Mouse (Mus musculus) hindbrain, embryonic 16.5 days (tissue): ENCODE results near the gene Ankrd27. TPM values are rescaled to one million over a fixed set of nuclear protein-coding genes. Genes with fewer than 3 reads are reported as not detected.
"Not testable (repeated sequence)": the region's sequence is repeated elsewhere in the genome, so short reads cannot be mapped to it uniquely, and the experiment has no call there.

ENCODE experiments used
- ATAC-seq: fragments of 200-750 bp; cut with Nextera tagmentation; 2 replicates; pipeline ENCODE4 v1.8.0; 2017; ENCODE audit warnings: moderate TSS enrichment, moderate library complexity
- H3K27ac ChIP-seq: fragments of 300-500 bp; sonication (generic); 2 replicates; pipeline ENCODE4 v1.5.1; 2014; ENCODE audit warnings: low read depth, mild to moderate bottlenecking, control low read depth, low read length, moderate library complexity
- H3K27me3 ChIP-seq: fragments of 300-500 bp; sonication (generic); replicated peaks from 2 replicates; pipeline ENCODE4 v1.6.1; 2014; ENCODE audit warnings: low read length; ENCODE audit not compliant: control insufficient read depth, insufficient read depth
- H3K36me3 ChIP-seq: fragments of 300-500 bp; sonication (generic); 2 replicates; pipeline ENCODE4 v1.6.1; 2014; ENCODE audit warnings: mild to moderate bottlenecking, low read length, moderate library complexity, mixed read lengths; ENCODE audit not compliant: control insufficient read depth, insufficient read depth
- H3K4me1 ChIP-seq: fragments of 300-500 bp; sonication (generic); 2 replicates; pipeline ENCODE4 v1.6.1; 2014; ENCODE audit warnings: low read depth, low read length; ENCODE audit not compliant: control insufficient read depth, insufficient read depth
- H3K4me2 ChIP-seq: fragments of 300-500 bp; sonication (generic); 2 replicates; pipeline ENCODE4 v1.6.1; 2014; ENCODE audit warnings: mild to moderate bottlenecking, low read length, control low read depth, moderate library complexity
- H3K4me3 ChIP-seq: fragments of 300-500 bp; sonication (generic); 2 replicates; pipeline ENCODE4 v1.5.1; 2014; ENCODE audit warnings: mild to moderate bottlenecking, low read length, control low read depth, moderate library complexity
- H3K9ac ChIP-seq: fragments of 300-500 bp; sonication (generic); 2 replicates; pipeline ENCODE4 v1.6.1; 2014; ENCODE audit warnings: low read depth, mild to moderate bottlenecking, control low read depth, low read length, moderate library complexity
- H3K9me3 ChIP-seq: fragments of 300-500 bp; sonication (generic); 2 replicates; pipeline ENCODE4 v1.6.1; 2014; ENCODE audit warnings: mild to moderate bottlenecking, low read length, moderate library complexity; ENCODE audit not compliant: control insufficient read depth
- WGBS: fragments of 180-500 bp; shearing (Covaris S2); extraction: QIAGEN DNeasy Blood & Tissue Kit; methylation state at CpG from one replicate; pipeline ENCODE4 v1.1.7; 2014; 5-methylcytosine and 5-hydroxymethylcytosine counted together
- polyA plus RNA-seq: library from polyadenylated mRNA; unstranded; fragments of >200 nt; fragmentation: Nextera tagmentation; extraction: Ambion mirVana; gene quantifications from 2 replicates; pipeline ENCODE4 v1.2.1, GENCODE M21; 2015

Gene Ankrd27
- polyA plus RNA-seq, 1 experiment from 2014 or later: 17.3 TPM

- Histone ChIP-seq H3K9me3 (no peaks in the 10 kb centered on the region), H3K27ac (no peak overlapping the region), H3K4me2 (no peak overlapping the region), H3K27me3 (no peaks in the 10 kb centered on the region), H3K4me1 (peaks cover 9% of the 10 kb centered on the region), H3K36me3 (no peaks in the 10 kb centered on the region), H3K9ac (no peak overlapping the region), H3K4me3 (no peak overlapping the region)
- WGBS: 88% methylated on average over 3 of the region's 3 CpGs
- ATAC-seq: no peak
These were observed 28.5 kb upstream of the Ankrd27 start for GRCm38 (mm10) chr7:35557577-35557976.

DNA sequence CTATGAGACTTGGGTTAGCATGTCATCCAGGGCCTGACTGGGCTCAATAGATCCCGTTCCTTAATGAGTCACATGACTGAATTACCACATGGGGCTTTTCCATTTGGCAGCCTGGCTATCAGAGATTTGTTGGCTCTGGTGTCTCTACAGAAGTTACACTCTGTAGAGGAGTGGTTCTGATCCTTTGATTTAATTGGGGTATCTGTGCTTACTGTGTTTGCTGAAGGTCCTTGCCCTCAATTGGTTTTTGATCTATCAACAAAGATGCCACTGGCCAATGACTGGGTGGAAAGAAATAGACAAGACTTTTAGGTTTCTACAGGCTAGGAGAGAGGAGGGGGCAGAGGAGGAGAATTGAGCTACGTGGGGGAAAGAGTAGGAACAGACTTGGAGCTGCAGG is 27.4 kb upstream of the Ankrd27 start:
- WGBS: 47% methylated on average over 2 of the region's 2 CpGs
- no peak overlapping the region for H3K9ac ChIP-seq

GRCm38 (mm10) chr7:35559838-35560237 is 26.2 kb upstream of the Ankrd27 start:
- WGBS: 93% methylated on average over 3 of the region's 3 CpGs
- H3K4me1 ChIP-seq: peaks cover 6% of the 10 kb centered on the region; the same call in 1 of the 2 replicates
- no peaks in the 10 kb centered on the region for H3K36me3 ChIP-seq
- no peaks in the 10 kb centered on the region for H3K27me3 ChIP-seq
- no peak overlapping the region for H3K4me3 ChIP-seq
- no peak overlapping the region for H3K27ac ChIP-seq
- no peak for ATAC-seq
- H3K4me2 ChIP-seq: no peak overlapping the region
- no peaks in the 10 kb centered on the region for H3K9me3 ChIP-seq
- H3K9ac ChIP-seq: no peak overlapping the region

More for the DNA sequence above, 27.4 kb upstream of the Ankrd27 start:
- H3K4me3 ChIP-seq: no peak overlapping the region
- H3K4me1 ChIP-seq: peaks cover 9% of the 10 kb centered on the region
- ATAC-seq: no peak
- no peak overlapping the region for H3K27ac ChIP-seq
- no peaks in the 10 kb centered on the region for H3K9me3 ChIP-seq
- H3K27me3 ChIP-seq: no peaks in the 10 kb centered on the region
- H3K4me2 ChIP-seq: no peak overlapping the region
- H3K36me3 ChIP-seq: no peaks in the 10 kb centered on the region

GRCm38 (mm10) chr7:35563071-35563470 is 23.0 kb upstream of the Ankrd27 start:
- no peaks in the 10 kb centered on the region for H3K9me3 ChIP-seq
- no peak overlapping the region for H3K4me3 ChIP-seq
- ATAC-seq: no peak
- no peaks in the 10 kb centered on the region for H3K27me3 ChIP-seq
- no peak overlapping the region for H3K9ac ChIP-seq
- H3K4me2 ChIP-seq: no peak overlapping the region
- no peaks in the 10 kb centered on the region for H3K4me1 ChIP-seq
- 74% methylated on average over 11 of the region's 11 CpGs for WGBS
- H3K27ac ChIP-seq: no peak overlapping the region
- no peaks in the 10 kb centered on the region for H3K36me3 ChIP-seq

GRCm38 (mm10) chr7:35564067-35564865 is 21.8 kb upstream of the Ankrd27 start:
- Histone ChIP-seq H3K4me2 (no peak overlapping the region), H3K4me3 (no peak overlapping the region), H3K27me3 (no peaks in the 10 kb centered on the region), H3K4me1 (no peaks in the 10 kb centered on the region), H3K9ac (no peak overlapping the region), H3K27ac (no peak overlapping the region), H3K9me3 (no peaks in the 10 kb centered on the region), H3K36me3 (no peaks in the 10 kb centered on the region)
- ATAC-seq: no peak
- 94% methylated on average over 2 of the region's 2 CpGs for WGBS

- not testable (repeated sequence) for ATAC-seq, H3K27ac ChIP-seq, H3K4me1 ChIP-seq, H3K9me3 ChIP-seq, H3K4me2 ChIP-seq, H3K27me3 ChIP-seq, H3K9ac ChIP-seq, H3K36me3 ChIP-seq, H3K4me3 ChIP-seq
- WGBS: 86% methylated on average over 10 of the region's 10 CpGs
These were observed 21.2 kb upstream of the Ankrd27 start for GRCm38 (mm10) chr7:35564872-35565271.

- H3K9me3 ChIP-seq, H3K4me2 ChIP-seq, H3K4me3 ChIP-seq, H3K27ac ChIP-seq, H3K36me3 ChIP-seq, H3K27me3 ChIP-seq, ATAC-seq, H3K4me1 ChIP-seq, H3K9ac ChIP-seq: not testable (repeated sequence)
- 84% methylated on average over 13 of the region's 13 CpGs for WGBS
These were observed 20.1 kb upstream of the Ankrd27 start for GRCm38 (mm10) chr7:35565965-35566364.

DNA sequence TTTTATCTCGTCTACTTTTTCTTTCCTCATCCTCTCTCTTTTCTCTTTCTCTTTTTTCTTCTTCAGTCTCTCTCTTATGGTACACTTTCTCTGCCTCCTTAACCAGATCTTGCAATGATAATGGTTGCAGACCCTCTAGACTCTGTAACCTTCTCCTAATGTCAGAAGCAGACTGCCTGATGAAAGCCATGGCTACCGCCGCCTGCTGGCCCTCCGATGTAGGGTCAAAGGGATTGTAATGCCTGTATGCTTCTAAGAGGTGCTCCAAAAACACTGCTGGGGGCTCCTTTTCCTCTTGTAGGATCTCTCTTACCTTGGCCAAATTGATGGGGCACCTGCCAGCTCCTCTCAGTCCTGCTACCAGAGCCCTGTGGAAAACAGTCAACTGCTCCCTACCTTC is 16.3 kb upstream of the Ankrd27 start:
- not testable (repeated sequence) for H3K9me3 ChIP-seq, H3K4me3 ChIP-seq, H3K27ac ChIP-seq, ATAC-seq, H3K9ac ChIP-seq, H3K27me3 ChIP-seq, H3K4me2 ChIP-seq, H3K4me1 ChIP-seq, H3K36me3 ChIP-seq
- 87% methylated on average over 4 of the region's 4 CpGs for WGBS

- not testable (repeated sequence) for H3K9ac ChIP-seq, H3K4me1 ChIP-seq, ATAC-seq, H3K9me3 ChIP-seq, H3K27me3 ChIP-seq, H3K27ac ChIP-seq, H3K4me2 ChIP-seq, H3K36me3 ChIP-seq, H3K4me3 ChIP-seq
- 22% methylated on average over 6 of the region's 6 CpGs for WGBS
These were observed 15.2 kb upstream of the Ankrd27 start for GRCm38 (mm10) chr7:35570883-35571282.
